22 mouse cellular contexts compared by ENCODE assay signal in the genomic region with DNA sequence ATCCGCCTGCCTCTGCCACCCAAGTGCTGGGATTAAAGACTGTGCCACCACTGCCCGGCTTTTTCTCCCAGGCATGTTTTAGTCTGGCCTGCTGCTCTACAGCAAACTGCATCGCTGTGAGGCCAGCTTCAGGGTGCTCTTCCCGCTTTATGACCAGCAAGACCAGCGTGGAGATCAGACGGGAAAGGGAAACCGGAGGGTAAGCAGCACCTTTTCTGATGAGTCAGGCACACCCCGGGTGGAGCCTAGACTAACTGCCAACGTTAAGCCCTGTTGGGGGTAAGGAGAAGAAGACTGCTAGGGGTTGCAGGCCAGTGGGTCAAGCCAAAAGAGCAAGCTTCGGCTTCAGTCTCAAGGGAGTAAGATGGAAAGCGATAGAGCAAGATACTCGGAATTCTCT. TPM values are rescaled to one million over a fixed set of nuclear protein-coding genes. Genes with fewer than 3 reads are reported as not detected.
DNase-seq lines count a peak whose midpoint lies in the region; ATAC-seq and TF ChIP-seq lines count a peak whose summit lies in the region.
"Had no signal": no experiment of that assay in that cellular context is flagged by ENCODE, and none has a peak within 500 bp of the region (broad histone marks: within the 10 kb centered on the region; RNA-seq: fewer than 3 reads in every experiment).

No protein-coding gene starts in this region.

- H3K9me3 ChIP-seq in intestine, embryonic 15.5 days = no peaks in the 10 kb centered on the region
- no peaks in the 10 kb centered on the region for H3K9me3 ChIP-seq in intestine, postnatal 0 days (ENCODE audit: control insufficient read depth)
- H3K9me3 ChIP-seq in intestine, embryonic 16.5 days (ENCODE audit: control insufficient read depth, low read length) = no peaks in the 10 kb centered on the region
- no peaks in the 10 kb centered on the region for H3K9me3 ChIP-seq in hindbrain, embryonic 13.5 days
- H3K9me3 ChIP-seq in midbrain, postnatal 0 days (ENCODE audit: low read length) = no peaks in the 10 kb centered on the region
- H3K9me3 ChIP-seq: embryonic facial prominence, embryonic 15.5 days; forebrain, embryonic 12.5 days; heart, embryonic 10.5 days had no signal

- no peak for DNase-seq in adipocyte (ENCODE audit: low spot score)
- DNase-seq in midbrain, postnatal 0 days (ENCODE audit: low spot score) = no peak
- DNase-seq: adrenal gland, adult 2 months; adrenal gland, postnatal 25 days; cerebellum, adult 18-20 months; cerebellum, adult 9-11 months; cerebellum, postnatal 36 days; gastrocnemius, adult 2 months; gastrocnemius, postnatal 25 days; heart, adult 18-20 months; heart, postnatal 10 days; kidney, adult 11 months had no signal

- no peak overlapping the region for H3K4me2 ChIP-seq in intestine, embryonic 15.5 days (replicated peaks)
- H3K4me2 ChIP-seq in intestine, postnatal 0 days (replicated peaks; ENCODE audit: low read depth) = no peak overlapping the region
- H3K4me2 ChIP-seq in intestine, embryonic 16.5 days (ENCODE audit: low read depth, low read length) = no peak overlapping the region
- no peak overlapping the region for H3K4me2 ChIP-seq in hindbrain, embryonic 13.5 days
- no peak overlapping the region for H3K4me2 ChIP-seq in midbrain, postnatal 0 days (ENCODE audit: low read depth, low read length, poor library complexity, severe bottlenecking)
- H3K4me2 ChIP-seq: embryonic facial prominence, embryonic 15.5 days; forebrain, embryonic 12.5 days; hindbrain, embryonic 14.5 days had no signal

- no peaks in the 10 kb centered on the region for H3K36me3 ChIP-seq in intestine, embryonic 15.5 days
- H3K36me3 ChIP-seq in intestine, postnatal 0 days (ENCODE audit: control insufficient read depth, insufficient read depth) = no peaks in the 10 kb centered on the region
- no peaks in the 10 kb centered on the region for H3K36me3 ChIP-seq in intestine, embryonic 16.5 days (ENCODE audit: control insufficient read depth, insufficient read depth, low read length)
- H3K36me3 ChIP-seq in hindbrain, embryonic 13.5 days = no peaks in the 10 kb centered on the region
- no peaks in the 10 kb centered on the region for H3K36me3 ChIP-seq in midbrain, postnatal 0 days (ENCODE audit: insufficient read depth, low read length)
- H3K36me3 ChIP-seq: embryonic facial prominence, embryonic 15.5 days; forebrain, embryonic 12.5 days; heart, embryonic 10.5 days had no signal

- H3K4me3 ChIP-seq in intestine, embryonic 15.5 days (replicated peaks) = no peak overlapping the region
- no peak overlapping the region for H3K4me3 ChIP-seq in intestine, postnatal 0 days (ENCODE audit: low read depth, low read length)
- H3K4me3 ChIP-seq in intestine, embryonic 16.5 days (ENCODE audit: low read length) = no peak overlapping the region
- no peak overlapping the region for H3K4me3 ChIP-seq in hindbrain, embryonic 13.5 days
- H3K4me3 ChIP-seq in midbrain, postnatal 0 days (ENCODE audit: low read depth, low read length) = no peak overlapping the region
- H3K4me3 ChIP-seq: embryonic facial prominence, embryonic 15.5 days; forebrain, embryonic 12.5 days; gastrocnemius, adult 2 months; heart, embryonic 10.5 days had no signal

- TF ChIP-seq CTCF in intestine, postnatal 0 days (IDR thresholded peaks at IDR 0.05; ENCODE audit: low read depth) = no peak
- no peak for TF ChIP-seq CTCF in midbrain, postnatal 0 days (IDR thresholded peaks at IDR 0.05)

- no peaks in the 10 kb centered on the region for H3K4me1 ChIP-seq in intestine, embryonic 15.5 days (replicated peaks)
- H3K4me1 ChIP-seq in intestine, postnatal 0 days (replicated peaks; ENCODE audit: control insufficient read depth, insufficient read depth, low read length) = no peaks in the 10 kb centered on the region
- H3K4me1 ChIP-seq in intestine, embryonic 16.5 days (ENCODE audit: control insufficient read depth, insufficient read depth, low read length) = no peaks in the 10 kb centered on the region
- no peaks in the 10 kb centered on the region for H3K4me1 ChIP-seq in hindbrain, embryonic 13.5 days (replicated peaks)
- no peaks in the 10 kb centered on the region for H3K4me1 ChIP-seq in midbrain, postnatal 0 days (ENCODE audit: insufficient read depth, low read length)
- H3K4me1 ChIP-seq: embryonic facial prominence, embryonic 15.5 days; heart, embryonic 10.5 days had no signal

- 66% methylated on average over 12 of the region's 12 CpGs for WGBS in intestine, embryonic 15.5 days
- 58% methylated on average over 12 of the region's 12 CpGs for WGBS in intestine, postnatal 0 days
- WGBS in intestine, embryonic 16.5 days = 70% methylated on average over 12 of the region's 12 CpGs
- 82% methylated on average over 12 of the region's 12 CpGs for WGBS in hindbrain, embryonic 13.5 days
- 79% methylated on average over 12 of the region's 12 CpGs for WGBS in midbrain, postnatal 0 days

- 0 out of 2 replicates have a peak, but pooled peaks have one; percentile 45 for ATAC-seq in intestine, embryonic 15.5 days
- ATAC-seq in intestine, postnatal 0 days = no peak
- ATAC-seq in common myeloid progenitor, adult 5-6 weeks (replicated peaks; ENCODE audit: low read depth, poor library complexity, severe bottlenecking) = 0 out of 2 replicates have a peak, but pooled peaks have one; percentile 39
- ATAC-seq in intestine, embryonic 16.5 days = peak; percentile 36; the same call in 1 of the 2 replicates
- ATAC-seq in hindbrain, embryonic 13.5 days (ENCODE audit: low FRiP score) = no peak
- ATAC-seq in midbrain, postnatal 0 days (ENCODE audit: low FRiP score) = no peak
- ATAC-seq: activated CD4-positive, CD25-positive, alpha-beta regulatory T cell, adult 4 months had no signal

- H3K27ac ChIP-seq in intestine, embryonic 15.5 days = no peak overlapping the region
- no peak overlapping the region for H3K27ac ChIP-seq in intestine, postnatal 0 days (ENCODE audit: low read depth, low read length)
- no peak overlapping the region for H3K27ac ChIP-seq in intestine, embryonic 16.5 days (ENCODE audit: low read length)
- no peak overlapping the region for H3K27ac ChIP-seq in hindbrain, embryonic 13.5 days
- H3K27ac ChIP-seq in midbrain, postnatal 0 days (ENCODE audit: low read depth, low read length) = no peak overlapping the region
- H3K27ac ChIP-seq: embryonic facial prominence, embryonic 15.5 days; forebrain, embryonic 12.5 days; gastrocnemius, adult 2 months; heart, embryonic 10.5 days; hindbrain, embryonic 14.5 days had no signal

- H3K9ac ChIP-seq in intestine, embryonic 15.5 days = no peak overlapping the region
- no peak overlapping the region for H3K9ac ChIP-seq in intestine, postnatal 0 days (ENCODE audit: low read depth, low read length)
- H3K9ac ChIP-seq in intestine, embryonic 16.5 days (ENCODE audit: low read depth, low read length) = no peak overlapping the region
- no peak overlapping the region for H3K9ac ChIP-seq in hindbrain, embryonic 13.5 days
- no peak overlapping the region for H3K9ac ChIP-seq in midbrain, postnatal 0 days (replicated peaks; ENCODE audit: low read length, poor library complexity, severe bottlenecking)
- H3K9ac ChIP-seq: embryonic facial prominence, embryonic 15.5 days; forebrain, embryonic 12.5 days; hindbrain, embryonic 14.5 days had no signal

- no peaks in the 10 kb centered on the region for H3K27me3 ChIP-seq in intestine, embryonic 15.5 days (replicated peaks)
- no peaks in the 10 kb centered on the region for H3K27me3 ChIP-seq in intestine, postnatal 0 days (replicated peaks; ENCODE audit: control insufficient read depth, insufficient read depth, low read length)
- H3K27me3 ChIP-seq in intestine, embryonic 16.5 days (replicated peaks; ENCODE audit: control insufficient read depth, insufficient read depth, low read length) = no peaks in the 10 kb centered on the region
- H3K27me3 ChIP-seq in hindbrain, embryonic 13.5 days = no peaks in the 10 kb centered on the region
- H3K27me3 ChIP-seq in midbrain, postnatal 0 days (ENCODE audit: insufficient read depth, low read length) = no peaks in the 10 kb centered on the region
- H3K27me3 ChIP-seq: embryonic facial prominence, embryonic 15.5 days; forebrain, embryonic 12.5 days had no signal

RNA-seq across cellular contexts. Expression of a gene that starts 23.1 kb away (rescaled TPM):
- 27.8 and 29.4 TPM in 2 replicates for polyA plus RNA-seq in intestine, embryonic 15.5 days (2015; fragmentation: Nextera tagmentation; extraction: Ambion mirVana)
- polyA plus RNA-seq in intestine, postnatal 0 days (2015; fragmentation: Nextera tagmentation; extraction: Ambion mirVana) = 8.9 and 9.9 TPM in 2 replicates
- total RNA-seq in common myeloid progenitor, adult 5-6 weeks (2017) = 80.0 and 88.7 TPM in 2 replicates
- polyA plus RNA-seq in intestine, embryonic 16.5 days (2015; fragmentation: Nextera tagmentation; extraction: Ambion mirVana) = 21.3 and 23.3 TPM in 2 replicates
- 30.1 and 32.8 TPM in 2 replicates for polyA plus RNA-seq in hindbrain, embryonic 13.5 days (2015; fragmentation: Nextera tagmentation; extraction: Ambion mirVana)
- 21.3 and 24.6 TPM in 2 replicates for total RNA-seq in midbrain, postnatal 0 days (2014; rRNA removed)
- 15.8 and 17.1 TPM in 2 replicates for polyA plus RNA-seq in midbrain, postnatal 0 days (2015; fragmentation: Nextera tagmentation; extraction: Ambion mirVana)

Comparison
In these comparisons a context has a peak if more than half of its experiments do, and no peak if none do; other contexts are left out.
1. ATAC-seq: peak in intestine, embryonic 15.5 days (single experiment), common myeloid progenitor, adult 5-6 weeks (single experiment) and intestine, embryonic 16.5 days (single experiment); none in intestine, postnatal 0 days (single experiment), hindbrain, embryonic 13.5 days (single experiment) and midbrain, postnatal 0 days (single experiment).